Mouse (Mus musculus): ENCODE data around the gene Gm20388. TPM values are rescaled to one million over a fixed set of nuclear protein-coding genes. Genes with fewer than 3 reads are reported as not detected.

Gene Gm20388
- polyA plus RNA-seq, 1 experiment from 2014 or later, result not detected

DNA sequence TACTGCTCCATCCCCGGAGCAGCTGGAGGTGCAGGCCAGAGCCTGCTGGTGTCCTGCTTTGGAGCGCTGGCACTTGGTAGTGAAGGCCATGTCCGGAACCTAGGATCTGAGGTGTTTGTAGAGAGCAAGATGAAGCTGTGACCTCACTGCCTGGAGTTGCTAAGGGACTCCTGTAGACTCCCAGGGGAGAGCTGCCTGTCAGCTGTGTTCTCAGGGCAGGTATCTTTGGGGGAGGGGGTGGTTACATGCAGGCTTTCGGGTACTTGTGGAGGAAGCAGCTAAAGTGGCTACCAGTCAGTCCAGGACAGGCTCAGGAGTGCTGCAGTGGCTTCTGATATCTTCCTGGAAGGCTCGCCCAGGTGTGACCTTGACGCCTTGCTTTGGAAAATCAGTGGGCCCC lies 4328.7 kb downstream of the Gm20388 start:
- Histone ChIP-seq H3K4me3 (ENCODE audit: low read length) (no peak overlapping the region), H3K4me2 (replicated peaks; ENCODE audit: low read depth, low read length) (no peak overlapping the region), H3K36me3 (ENCODE audit: control insufficient read depth, insufficient read depth, low read length) (0 out of 2 replicates have a peak, but pooled peaks cover 2% of the 10 kb centered on the region), H3K27me3 (ENCODE audit: control insufficient read depth, insufficient read depth, low read length) (no peaks in the 10 kb centered on the region), H3K4me1 (ENCODE audit: control insufficient read depth, insufficient read depth, low read length) (peaks cover 20% of the 10 kb centered on the region), H3K27ac (ENCODE audit: low read depth, low read length) (no peak overlapping the region), H3K9ac (ENCODE audit: low read depth, low read length) (no peak overlapping the region), H3K9me3 (ENCODE audit: control insufficient read depth, low read length) (peaks cover 4% of the 10 kb centered on the region; the same call in 1 of the 2 replicates)
- ATAC-seq (ENCODE audit: low FRiP score, low TSS enrichment), result no peak
- 65% methylated on average over 6 of the region's 6 CpGs for WGBS

DNA sequence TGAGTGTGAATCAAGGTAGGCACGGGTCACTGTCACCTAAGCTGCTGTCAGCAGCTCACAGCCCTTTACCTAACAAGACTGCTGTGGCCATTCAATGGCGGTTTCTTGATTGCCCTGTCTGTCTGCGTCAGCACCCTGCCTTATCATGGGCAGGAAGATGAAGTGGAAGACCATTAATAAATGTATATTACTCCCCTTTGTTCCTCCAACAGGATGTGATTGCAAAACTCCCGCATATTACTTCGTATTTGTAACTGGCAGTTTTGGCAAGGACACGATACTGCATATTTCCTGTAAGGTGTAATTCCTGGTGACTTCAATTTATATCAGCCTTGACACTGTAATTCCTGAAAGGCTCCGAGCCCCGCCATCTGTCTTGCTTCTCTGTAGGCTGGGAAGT lies 4330.3 kb downstream of the Gm20388 start:
- no peak for ATAC-seq (ENCODE audit: low FRiP score, low TSS enrichment)
- Histone ChIP-seq H3K9me3 (ENCODE audit: control insufficient read depth, low read length) (peaks cover 4% of the 10 kb centered on the region; the same call in 1 of the 2 replicates), H3K36me3 (ENCODE audit: control insufficient read depth, insufficient read depth, low read length) (0 out of 2 replicates have a peak, but pooled peaks cover 2% of the 10 kb centered on the region), H3K27ac (ENCODE audit: low read depth, low read length) (no peak overlapping the region), H3K9ac (ENCODE audit: low read depth, low read length) (no peak overlapping the region), H3K4me1 (ENCODE audit: control insufficient read depth, insufficient read depth, low read length) (peaks cover 20% of the 10 kb centered on the region), H3K27me3 (ENCODE audit: control insufficient read depth, insufficient read depth, low read length) (no peaks in the 10 kb centered on the region), H3K4me2 (replicated peaks; ENCODE audit: low read depth, low read length) (no peak overlapping the region), H3K4me3 (ENCODE audit: low read length) (no peak overlapping the region)
- WGBS, result 47% methylated on average over 8 of the region's 8 CpGs

DNA sequence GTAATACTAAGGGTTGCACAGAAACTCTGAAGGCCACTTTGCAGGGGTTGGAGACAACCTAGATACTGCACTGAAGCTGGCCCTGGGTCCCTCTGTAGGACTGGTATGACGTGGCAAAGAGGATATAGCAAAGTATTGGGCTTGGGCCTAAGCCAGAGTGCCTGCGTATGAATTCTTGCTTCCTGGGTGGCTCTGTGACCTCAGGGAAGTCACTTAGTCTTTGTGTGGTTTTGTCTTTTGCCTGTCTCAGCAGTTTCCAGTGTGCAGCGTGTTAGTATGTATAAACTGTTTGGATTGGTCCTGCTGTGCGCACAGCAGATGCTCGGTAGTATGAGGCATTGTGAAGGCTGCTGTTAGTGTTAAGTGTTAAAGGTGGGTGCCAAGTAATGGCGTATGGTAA lies 4331.6 kb downstream of the Gm20388 start:
- no peak overlapping the region for H3K4me3 ChIP-seq (ENCODE audit: low read length)
- H3K9me3 ChIP-seq (ENCODE audit: control insufficient read depth, low read length), result peaks cover 4% of the 10 kb centered on the region; the same call in 1 of the 2 replicates
- no peak for ATAC-seq (ENCODE audit: low FRiP score, low TSS enrichment)
- no peaks in the 10 kb centered on the region for H3K27me3 ChIP-seq (ENCODE audit: control insufficient read depth, insufficient read depth, low read length)
- no peak overlapping the region for H3K4me2 ChIP-seq (replicated peaks; ENCODE audit: low read depth, low read length)
- H3K4me1 ChIP-seq (ENCODE audit: control insufficient read depth, insufficient read depth, low read length), result peaks cover 20% of the 10 kb centered on the region
- WGBS, result 89% methylated on average over 6 of the region's 6 CpGs
- H3K36me3 ChIP-seq (ENCODE audit: control insufficient read depth, insufficient read depth, low read length), result 0 out of 2 replicates have a peak, but pooled peaks cover 2% of the 10 kb centered on the region
- no peak overlapping the region for H3K9ac ChIP-seq (ENCODE audit: low read depth, low read length)
- H3K27ac ChIP-seq (ENCODE audit: low read depth, low read length), result no peak overlapping the region

DNA sequence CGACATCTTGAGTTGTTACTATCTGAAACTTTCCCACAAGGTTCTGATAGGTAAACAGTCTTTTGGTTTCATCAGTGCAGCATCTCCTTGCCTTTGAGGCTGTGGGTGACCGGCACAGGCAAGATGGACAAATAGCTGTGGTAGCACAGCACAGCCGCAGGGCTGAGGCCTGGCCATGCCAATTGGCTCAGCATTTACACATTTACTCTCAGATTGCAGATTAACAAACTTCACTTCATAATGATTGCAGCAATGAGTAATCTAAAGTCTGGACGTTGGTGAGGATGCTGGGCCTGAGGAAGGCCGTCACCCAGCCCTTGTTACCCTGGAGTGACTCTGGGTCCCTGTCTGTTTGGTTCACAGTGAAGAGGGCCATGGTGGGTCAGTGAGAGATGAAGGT lies 4332.3 kb downstream of the Gm20388 start:
- no peak for ATAC-seq (ENCODE audit: low FRiP score, low TSS enrichment)
- no peak overlapping the region for H3K4me2 ChIP-seq (replicated peaks; ENCODE audit: low read depth, low read length)
- no peak overlapping the region for H3K27ac ChIP-seq (ENCODE audit: low read depth, low read length)
- H3K27me3 ChIP-seq (ENCODE audit: control insufficient read depth, insufficient read depth, low read length), result no peaks in the 10 kb centered on the region
- H3K4me1 ChIP-seq (ENCODE audit: control insufficient read depth, insufficient read depth, low read length), result peaks cover 20% of the 10 kb centered on the region
- no peak overlapping the region for H3K4me3 ChIP-seq (ENCODE audit: low read length)
- WGBS, result 94% methylated on average over 5 of the region's 5 CpGs
- H3K9me3 ChIP-seq (ENCODE audit: control insufficient read depth, low read length), result peaks cover 4% of the 10 kb centered on the region; the same call in 1 of the 2 replicates
- H3K9ac ChIP-seq (ENCODE audit: low read depth, low read length), result no peak overlapping the region
- H3K36me3 ChIP-seq (ENCODE audit: control insufficient read depth, insufficient read depth, low read length), result 0 out of 2 replicates have a peak, but pooled peaks cover 2% of the 10 kb centered on the region

DNA sequence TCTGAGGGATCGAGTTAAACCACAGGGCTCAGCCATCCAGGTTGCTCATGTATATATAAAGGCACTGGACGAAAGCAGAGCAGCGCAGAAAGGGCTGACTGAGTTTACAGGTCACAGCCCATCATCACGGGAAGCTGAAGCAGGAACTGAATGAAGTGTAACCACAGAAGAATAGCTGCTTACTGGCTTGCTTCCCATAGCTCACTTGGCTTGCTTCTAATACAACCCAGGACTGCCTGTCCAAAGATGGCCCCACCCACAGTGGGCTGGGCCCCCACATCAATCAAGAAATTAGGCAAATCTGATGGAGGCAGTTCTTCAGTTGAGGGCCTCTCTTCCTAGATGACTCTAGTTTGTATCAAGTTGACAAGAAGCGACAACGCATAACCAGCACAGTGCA lies 4336.9 kb downstream of the Gm20388 start:
- Histone ChIP-seq H3K27me3 (ENCODE audit: control insufficient read depth, insufficient read depth, low read length) (no peaks in the 10 kb centered on the region), H3K4me1 (ENCODE audit: control insufficient read depth, insufficient read depth, low read length) (peaks cover 22% of the 10 kb centered on the region), H3K9me3 (ENCODE audit: control insufficient read depth, low read length) (peaks cover 4% of the 10 kb centered on the region; the same call in 1 of the 2 replicates), H3K9ac (ENCODE audit: low read depth, low read length) (no peak overlapping the region), H3K4me2 (replicated peaks; ENCODE audit: low read depth, low read length) (no peak overlapping the region), H3K27ac (ENCODE audit: low read depth, low read length) (no peak overlapping the region), H3K36me3 (ENCODE audit: control insufficient read depth, insufficient read depth, low read length) (no peaks in the 10 kb centered on the region), H3K4me3 (ENCODE audit: low read length) (no peak overlapping the region)
- WGBS, result 76% methylated on average over 6 of the region's 6 CpGs
- ATAC-seq (ENCODE audit: low FRiP score, low TSS enrichment), result no peak

DNA sequence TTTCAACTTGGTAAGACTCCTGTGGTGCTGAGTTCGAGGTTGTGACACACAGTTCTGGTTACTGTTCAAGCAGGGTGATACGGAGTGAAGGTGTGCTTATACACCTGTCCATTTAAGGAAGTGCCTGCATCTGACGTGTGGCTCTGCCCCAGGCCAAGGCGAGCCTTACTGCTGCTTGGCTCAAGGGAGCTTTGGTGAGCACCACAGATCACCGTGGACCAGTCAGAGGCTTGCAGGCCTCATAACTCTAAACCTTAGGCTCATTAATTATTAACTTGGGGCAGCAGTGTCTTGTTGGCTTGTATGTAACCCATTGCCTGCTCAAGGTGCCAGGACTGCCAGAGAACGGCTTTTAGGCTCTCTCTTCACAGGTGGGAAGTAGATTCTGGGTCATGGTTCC lies 4338.0 kb downstream of the Gm20388 start:
- Histone ChIP-seq H3K27ac (ENCODE audit: low read depth, low read length) (no peak overlapping the region), H3K4me2 (replicated peaks; ENCODE audit: low read depth, low read length) (no peak overlapping the region), H3K9me3 (ENCODE audit: control insufficient read depth, low read length) (peaks cover 3% of the 10 kb centered on the region; the same call in 1 of the 2 replicates), H3K36me3 (ENCODE audit: control insufficient read depth, insufficient read depth, low read length) (no peaks in the 10 kb centered on the region), H3K27me3 (ENCODE audit: control insufficient read depth, insufficient read depth, low read length) (no peaks in the 10 kb centered on the region), H3K9ac (ENCODE audit: low read depth, low read length) (no peak overlapping the region), H3K4me1 (ENCODE audit: control insufficient read depth, insufficient read depth, low read length) (peaks cover 22% of the 10 kb centered on the region), H3K4me3 (ENCODE audit: low read length) (no peak overlapping the region)
- 77% methylated on average over 6 of the region's 6 CpGs for WGBS
- ATAC-seq (ENCODE audit: low FRiP score, low TSS enrichment), result no peak

DNA sequence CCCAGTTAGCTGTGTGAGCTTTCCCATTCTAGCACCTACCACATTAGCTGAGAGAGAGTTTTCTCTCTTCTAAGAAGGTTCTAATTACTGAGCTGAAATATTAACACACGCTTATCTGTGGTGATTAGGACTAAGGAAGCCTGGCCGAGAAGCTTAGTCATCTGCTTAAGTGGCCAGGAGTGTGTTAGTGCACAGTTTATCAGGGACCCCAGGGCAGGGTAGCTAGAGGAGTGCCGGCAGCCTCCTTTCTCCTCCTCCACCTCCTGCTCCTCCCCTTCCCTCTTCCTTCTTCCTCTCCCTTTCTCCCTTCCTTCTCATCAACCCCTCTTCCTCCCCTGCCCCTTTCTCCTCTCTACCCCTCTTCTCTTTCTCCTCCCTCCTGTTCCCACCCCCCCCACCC lies 4339.6 kb downstream of the Gm20388 start:
- H3K9ac ChIP-seq (ENCODE audit: low read depth, low read length), result no peak overlapping the region
- 0 out of 2 replicates have a peak, but pooled peaks have one; percentile 41 for ATAC-seq (ENCODE audit: low FRiP score, low TSS enrichment)
- peaks cover 22% of the 10 kb centered on the region for H3K4me1 ChIP-seq (ENCODE audit: control insufficient read depth, insufficient read depth, low read length)

DNA sequence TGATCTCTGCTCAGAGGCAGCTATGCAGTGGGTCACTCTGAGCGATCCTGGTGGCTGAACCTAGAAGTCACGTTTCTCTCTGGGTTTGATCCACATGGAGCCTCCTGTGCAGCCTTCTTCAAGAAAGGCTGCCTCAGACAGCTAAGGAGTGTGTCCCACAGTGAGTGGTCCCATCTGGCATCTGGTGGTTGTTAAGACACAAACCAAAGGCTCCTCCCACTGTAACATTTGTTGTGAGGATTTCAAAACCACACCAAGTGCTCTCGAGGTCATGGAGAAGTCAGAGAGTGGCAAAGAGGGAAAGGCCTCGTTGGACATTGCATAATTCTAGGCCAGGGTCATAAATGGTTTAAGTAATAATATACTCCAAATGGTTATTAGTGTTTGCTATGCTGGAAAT lies 4340.1 kb downstream of the Gm20388 start:
- no peaks in the 10 kb centered on the region for H3K9me3 ChIP-seq (ENCODE audit: control insufficient read depth, low read length)
- H3K36me3 ChIP-seq (ENCODE audit: control insufficient read depth, insufficient read depth, low read length), result no peaks in the 10 kb centered on the region
- peaks cover 22% of the 10 kb centered on the region for H3K4me1 ChIP-seq (ENCODE audit: control insufficient read depth, insufficient read depth, low read length)
- peak overlapping the region; percentile 3; the same call in 1 of the 2 replicates for H3K9ac ChIP-seq (ENCODE audit: low read depth, low read length)
- H3K27ac ChIP-seq (ENCODE audit: low read depth, low read length), result no peak overlapping the region; the same call in 1 of the 2 replicates
- no peaks in the 10 kb centered on the region for H3K27me3 ChIP-seq (ENCODE audit: control insufficient read depth, insufficient read depth, low read length)
- peak; percentile 72 for ATAC-seq (ENCODE audit: low FRiP score, low TSS enrichment)
- 9% methylated on average over 4 of the region's 4 CpGs for WGBS
- H3K4me2 ChIP-seq (replicated peaks; ENCODE audit: low read depth, low read length), result no peak overlapping the region
- H3K4me3 ChIP-seq (ENCODE audit: low read length), result no peak overlapping the region

More for the DNA sequence above, 4339.6 kb downstream of the Gm20388 start:
- Histone ChIP-seq H3K9me3 (ENCODE audit: control insufficient read depth, low read length) (no peaks in the 10 kb centered on the region), H3K27ac (ENCODE audit: low read depth, low read length) (peak overlapping the region; percentile 51; the same call in 1 of the 2 replicates), H3K4me3 (ENCODE audit: low read length) (no peak overlapping the region), H3K36me3 (ENCODE audit: control insufficient read depth, insufficient read depth, low read length) (no peaks in the 10 kb centered on the region), H3K4me2 (replicated peaks; ENCODE audit: low read depth, low read length) (no peak overlapping the region), H3K27me3 (ENCODE audit: control insufficient read depth, insufficient read depth, low read length) (no peaks in the 10 kb centered on the region)
- 11% methylated on average over 3 of the region's 3 CpGs for WGBS

DNA sequence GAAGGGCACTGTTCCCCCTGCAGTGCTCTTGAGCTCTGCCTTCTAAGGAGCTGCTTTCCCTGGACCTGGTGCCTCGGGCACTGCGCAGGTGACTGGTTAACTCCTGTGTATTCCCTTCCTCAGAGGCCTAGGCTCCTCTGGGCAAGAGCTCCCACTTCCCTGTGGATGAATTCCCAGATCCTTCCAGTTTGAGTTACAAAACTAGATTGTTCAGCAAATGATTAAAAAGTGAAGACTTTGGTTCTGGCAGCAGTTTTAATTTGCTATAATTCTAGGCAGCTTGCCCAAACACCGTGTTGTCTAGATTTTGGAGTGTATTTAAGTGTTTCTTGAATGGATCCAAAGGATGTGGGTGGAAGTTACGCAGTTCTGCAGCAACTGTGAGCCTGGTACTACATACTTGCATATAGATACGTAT lies 4341.9 kb downstream of the Gm20388 start:
- WGBS, result 86% methylated on average over 5 of the region's 5 CpGs
- Histone ChIP-seq H3K9me3 (ENCODE audit: control insufficient read depth, low read length) (no peaks in the 10 kb centered on the region), H3K36me3 (ENCODE audit: control insufficient read depth, insufficient read depth, low read length) (no peaks in the 10 kb centered on the region), H3K9ac (ENCODE audit: low read depth, low read length) (no peak overlapping the region), H3K27ac (ENCODE audit: low read depth, low read length) (no peak overlapping the region), H3K4me2 (replicated peaks; ENCODE audit: low read depth, low read length) (no peak overlapping the region), H3K4me3 (ENCODE audit: low read length) (no peak overlapping the region), H3K27me3 (ENCODE audit: control insufficient read depth, insufficient read depth, low read length) (no peaks in the 10 kb centered on the region), H3K4me1 (ENCODE audit: control insufficient read depth, insufficient read depth, low read length) (peaks cover 26% of the 10 kb centered on the region)
- ATAC-seq (ENCODE audit: low FRiP score, low TSS enrichment), result no peak
